Mouse (Mus musculus): ENCODE data around the gene Zfp882. TPM values are rescaled to one million over a fixed set of nuclear protein-coding genes. Genes with fewer than 3 reads are reported as not detected.

Gene Zfp882
- polyA plus RNA-seq (2012; rRNA removed), result 9.3 and 10.3 TPM in 2 replicates

GRCm38 (mm10) chr8:71908309-71909261, at the start of gene Zfp882, which contains the start of gene Zfp617:
Gene Zfp882 (plus strand): TSS chr8:71908608.
Gene Zfp617 (plus strand): TSS chr8:71908635.

GRCm38 (mm10) chr8:71881618-71882274, 26.7 kb upstream of the Zfp882 start, which contains the start of gene Zfp709:
Gene Zfp709 (plus strand): TSS chr8:71882019.

DNA sequence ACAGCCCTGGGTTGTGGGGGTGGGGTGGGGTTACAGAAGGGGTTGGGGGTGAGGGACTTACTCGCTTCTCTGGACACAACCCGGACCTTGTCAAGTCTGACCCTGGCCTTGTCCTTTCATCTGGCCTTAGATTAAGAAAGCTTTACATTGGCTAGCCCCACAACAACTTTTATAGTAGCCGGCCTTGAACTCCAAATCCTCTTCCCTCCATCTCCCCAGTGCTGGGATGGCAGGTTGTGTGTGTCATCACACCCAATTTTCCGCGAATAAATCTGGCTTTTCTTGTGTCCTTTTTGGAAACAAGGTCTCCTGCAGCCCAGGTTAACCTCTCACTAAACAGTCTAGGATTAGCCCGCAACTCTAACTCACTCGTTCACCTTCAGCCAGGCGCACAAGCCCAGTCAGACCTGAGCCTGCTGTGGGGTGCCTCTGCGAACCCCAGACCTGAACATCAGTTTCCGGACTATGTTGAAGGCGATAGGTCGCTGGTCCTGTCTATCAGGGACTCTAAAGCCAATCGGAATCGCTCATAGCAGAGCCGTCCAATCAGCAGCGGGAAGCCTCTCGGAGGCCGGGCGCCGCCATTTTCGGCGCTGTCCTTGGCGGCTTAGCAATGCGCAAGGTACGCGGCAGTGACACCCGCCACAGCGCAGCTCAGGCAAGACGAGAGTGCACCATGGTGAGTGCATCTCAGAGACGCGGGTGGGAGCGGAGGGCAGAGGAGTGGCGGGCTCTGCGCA, 42.2 kb downstream of the Zfp882 start, which contains the start of gene Zfp961:
Gene Zfp961 (plus strand): TSS at position 557 of the 740 bp plus-strand sequence.

Other genes starting within 250 kb of the Zfp882 start
- 15.4 and 19.3 TPM in 2 replicates for gene Unc13a, start 236.9 kb upstream of the Zfp882 start, polyA plus RNA-seq (2012; rRNA removed)
- 3.5 TPM in 2 replicates for gene Jak3, start 232.3 kb upstream of the Zfp882 start, polyA plus RNA-seq (2012; rRNA removed)
- 0.57 and 1.1 TPM in 2 replicates for gene Insl3, start 219.4 kb upstream of the Zfp882 start, polyA plus RNA-seq (2012; rRNA removed)
- 0.40 and 0.66 TPM in 2 replicates for gene B3gnt3, start 206.8 kb upstream of the Zfp882 start, polyA plus RNA-seq (2012; rRNA removed)
- 30.0 and 40.4 TPM in 2 replicates for gene Fcho1, start 182.9 kb upstream of the Zfp882 start, polyA plus RNA-seq (2012; rRNA removed)
- 1.8 and 3.1 TPM in 2 replicates for gene Zfp709, start 26.6 kb upstream of the Zfp882 start, polyA plus RNA-seq (2012; rRNA removed)
- 21.6 and 25.9 TPM in 2 replicates for gene Zfp617, start within 50 bp of the Zfp882 start, polyA plus RNA-seq (2012; rRNA removed)
- 20.2 and 30.8 TPM in 2 replicates for gene Zfp961, start 42.4 kb downstream of the Zfp882 start, polyA plus RNA-seq (2012; rRNA removed)
- gene Cyp4f18, start 101.0 kb downstream of the Zfp882 start, polyA plus RNA-seq (2012; rRNA removed), result 0.24 and 0.27 TPM in 2 replicates
- gene Olfr372, start 132.6 kb downstream of the Zfp882 start, polyA plus RNA-seq (2012; rRNA removed), result not detected in 2 replicates
- gene Olfr373, start 174.6 kb downstream of the Zfp882 start, polyA plus RNA-seq (2012; rRNA removed), result not detected in 2 replicates
- gene Olfr374, start 198.4 kb downstream of the Zfp882 start, polyA plus RNA-seq (2012; rRNA removed), result not detected in 2 replicates
- 409 and 947 TPM in 2 replicates for gene Tpm4, start 226.4 kb downstream of the Zfp882 start, polyA plus RNA-seq (2012; rRNA removed)